Mouse (Mus musculus): Measurements from ENCODE around the gene Hps3. TPM values are rescaled to one million over a fixed set of nuclear protein-coding genes. Genes with fewer than 3 reads are reported as not detected.

The Hps3 gene
- total RNA-seq, 2 experiments from 2014 or later: 88.3 to 112 TPM

DNA sequence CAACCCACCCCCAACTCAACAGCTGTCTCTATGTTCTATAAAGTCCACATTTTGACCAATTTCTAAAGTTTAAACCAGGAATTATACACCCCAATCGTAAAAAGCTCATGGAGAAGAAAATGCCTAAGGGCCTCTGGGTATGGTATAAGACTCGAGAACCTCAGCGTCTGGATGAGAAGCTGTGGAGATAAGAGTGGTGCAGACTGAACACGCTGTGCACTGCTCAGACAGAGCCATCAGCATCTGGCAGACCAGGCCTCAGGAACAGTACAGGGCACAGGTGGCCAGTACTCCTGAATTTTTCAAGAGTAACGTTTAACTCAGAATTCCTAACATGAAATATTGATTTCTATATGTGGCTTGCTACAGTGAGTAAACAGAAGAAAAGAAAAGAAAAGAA is 27.4 kb downstream of the Hps3 start:
- no peak for ATAC-seq (ENCODE audit: poor library complexity, severe bottlenecking)

DNA sequence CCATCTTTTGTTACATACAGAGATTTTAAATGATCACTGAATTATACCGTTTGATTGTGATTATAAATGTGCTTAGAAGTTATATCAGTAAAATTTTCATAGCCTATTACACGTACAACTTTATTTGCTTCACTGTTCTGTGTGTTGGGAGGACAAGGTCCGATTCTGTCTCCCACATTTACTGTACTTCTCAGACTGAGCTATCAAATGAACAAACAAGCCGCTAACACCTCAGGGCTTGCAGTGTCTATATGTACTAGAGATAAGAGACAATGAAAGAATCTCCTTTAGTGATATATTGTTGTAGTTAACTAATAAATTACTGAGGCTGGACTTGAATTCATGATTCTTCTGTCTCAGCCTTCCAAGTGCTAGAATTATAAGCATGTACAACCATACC is 27.8 kb downstream of the Hps3 start:
- ATAC-seq (ENCODE audit: poor library complexity, severe bottlenecking): no peak

DNA sequence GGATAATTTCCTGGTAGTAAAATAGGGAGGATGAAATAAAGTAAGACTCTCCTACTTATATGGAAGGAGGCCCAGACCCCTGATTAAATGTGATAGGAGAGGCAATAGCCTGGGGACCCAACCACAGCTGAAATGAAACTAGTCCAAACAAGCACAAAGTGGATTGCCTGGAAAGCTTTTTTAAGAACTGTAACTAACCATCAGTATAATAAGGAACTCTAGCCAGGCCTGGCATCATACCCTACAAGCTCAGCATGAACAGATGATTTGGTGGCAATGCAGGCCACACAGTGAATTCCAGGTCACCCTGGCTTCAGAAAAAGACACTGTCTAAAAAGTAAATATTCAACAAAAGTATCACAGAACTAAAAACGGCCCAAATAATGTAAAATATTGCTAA is 29.5 kb downstream of the Hps3 start:
- ATAC-seq (ENCODE audit: poor library complexity, severe bottlenecking): no peak

DNA sequence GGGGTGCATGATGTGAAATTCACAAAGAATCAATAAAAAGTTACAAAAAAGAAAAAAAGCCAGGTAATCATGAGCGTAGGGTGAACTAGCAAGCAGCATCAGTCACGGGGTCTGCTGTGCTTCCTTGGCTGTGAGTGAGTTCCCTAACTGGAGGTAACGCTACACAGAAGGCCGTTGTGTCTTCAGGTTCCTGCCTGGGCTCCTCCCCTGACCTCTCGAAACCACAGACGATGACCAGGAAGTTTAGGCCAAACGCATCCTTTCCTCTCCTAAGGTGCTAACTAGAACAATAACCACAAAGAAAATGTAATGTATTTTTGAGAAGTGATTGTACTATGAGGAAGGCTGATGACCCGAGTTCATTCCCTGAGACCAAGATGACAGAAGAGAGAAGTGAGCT is 30.7 kb downstream of the Hps3 start:
- ATAC-seq (ENCODE audit: poor library complexity, severe bottlenecking): peak; percentile 97

DNA sequence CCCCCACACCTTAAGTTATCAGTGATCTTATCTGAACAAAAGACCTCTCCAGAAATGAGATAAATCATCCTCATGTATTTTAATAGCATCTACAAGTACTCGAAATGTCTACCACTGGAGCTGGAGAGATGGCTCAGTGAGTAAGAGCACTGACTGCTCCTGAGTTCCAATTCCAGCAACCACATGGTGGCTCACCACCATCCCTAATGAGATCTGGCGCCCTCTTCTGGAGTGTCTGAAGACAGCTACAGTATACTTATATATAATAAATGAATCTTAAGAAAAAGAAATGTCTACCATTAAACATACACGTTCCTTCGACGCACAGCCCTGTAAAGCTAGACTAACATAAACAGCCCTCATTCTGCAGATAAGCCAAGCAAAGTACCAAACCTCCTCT is 32.3 kb downstream of the Hps3 start:
- ATAC-seq (ENCODE audit: poor library complexity, severe bottlenecking): no peak

DNA sequence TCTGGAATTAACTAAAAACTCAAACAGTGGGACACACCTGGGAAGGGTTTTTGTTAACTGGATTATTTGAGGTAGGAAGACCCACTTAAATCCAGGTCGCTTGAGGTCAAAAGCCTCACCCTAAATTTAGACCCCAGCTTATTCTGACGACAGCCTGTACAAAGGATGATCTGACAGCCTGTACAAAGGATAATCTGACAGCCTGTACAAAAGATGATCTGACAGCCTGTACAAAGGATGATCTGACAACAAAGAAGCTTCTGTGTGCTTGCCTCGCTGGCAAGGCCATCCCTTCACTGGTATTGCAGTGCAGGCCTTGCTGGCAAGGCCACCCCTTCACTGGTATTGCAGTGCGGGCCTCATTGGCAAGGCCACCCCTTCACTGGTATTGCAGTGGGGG is 34.3 kb downstream of the Hps3 start:
- no peak for ATAC-seq (ENCODE audit: poor library complexity, severe bottlenecking)

DNA sequence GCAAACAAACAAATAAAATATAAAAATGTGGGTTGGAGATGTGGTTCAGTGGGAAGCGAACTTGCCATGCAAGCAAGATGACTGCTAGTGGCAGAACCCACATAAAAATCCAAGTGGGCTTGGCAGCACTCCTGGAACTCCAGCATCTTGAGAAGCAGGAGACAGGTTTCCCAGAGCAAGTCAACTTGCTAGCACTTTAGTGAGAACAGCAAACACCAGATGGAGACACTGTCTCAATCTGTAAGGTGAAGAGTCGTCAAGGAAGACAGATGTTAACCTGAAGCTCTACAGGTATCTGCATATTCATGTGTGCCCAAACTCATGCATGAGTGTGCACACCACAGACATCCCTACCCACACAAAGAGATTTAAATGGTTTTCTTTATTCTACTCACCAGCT is 35.6 kb downstream of the Hps3 start:
- ATAC-seq (ENCODE audit: poor library complexity, severe bottlenecking): no peak

DNA sequence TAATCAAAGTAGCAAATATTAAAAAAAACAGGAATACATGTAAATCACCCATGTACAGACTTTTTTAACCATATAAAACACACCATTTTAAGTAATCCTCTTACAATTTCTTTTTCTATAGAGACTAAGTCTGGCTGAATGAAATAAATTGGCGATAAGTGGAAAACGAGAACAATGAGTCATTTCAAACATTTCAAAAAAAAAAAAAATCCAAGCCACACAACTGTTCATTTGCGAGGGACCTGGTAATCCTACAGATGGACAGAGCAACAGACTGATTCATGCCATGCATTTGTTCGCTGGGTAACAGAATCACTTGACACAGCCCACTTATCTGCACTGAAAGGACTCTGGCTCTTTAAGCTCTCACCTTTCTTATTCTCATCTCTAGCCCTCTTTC is 42.7 kb downstream of the Hps3 start:
- no peak for ATAC-seq (ENCODE audit: poor library complexity, severe bottlenecking)

DNA sequence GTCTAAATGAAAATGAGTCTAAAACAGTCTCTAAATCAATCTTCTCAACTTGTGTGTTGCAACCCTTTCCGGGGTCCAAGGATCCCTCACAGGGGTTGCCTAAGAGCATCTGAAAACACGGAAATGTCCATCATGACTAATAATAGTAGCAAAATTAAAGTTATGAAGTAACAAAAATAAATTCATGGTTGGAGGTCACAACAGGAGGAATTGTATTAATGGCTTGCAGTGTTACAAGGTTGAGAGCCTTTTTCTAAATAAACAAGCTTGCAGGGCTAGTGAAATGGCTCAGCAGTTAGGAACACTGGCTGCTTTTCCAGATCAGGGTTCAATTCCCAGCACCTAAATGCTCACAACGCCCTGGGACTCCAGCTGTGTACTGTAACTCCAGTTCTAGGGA is 45.1 kb downstream of the Hps3 start:
- ATAC-seq (ENCODE audit: poor library complexity, severe bottlenecking): no peak

DNA sequence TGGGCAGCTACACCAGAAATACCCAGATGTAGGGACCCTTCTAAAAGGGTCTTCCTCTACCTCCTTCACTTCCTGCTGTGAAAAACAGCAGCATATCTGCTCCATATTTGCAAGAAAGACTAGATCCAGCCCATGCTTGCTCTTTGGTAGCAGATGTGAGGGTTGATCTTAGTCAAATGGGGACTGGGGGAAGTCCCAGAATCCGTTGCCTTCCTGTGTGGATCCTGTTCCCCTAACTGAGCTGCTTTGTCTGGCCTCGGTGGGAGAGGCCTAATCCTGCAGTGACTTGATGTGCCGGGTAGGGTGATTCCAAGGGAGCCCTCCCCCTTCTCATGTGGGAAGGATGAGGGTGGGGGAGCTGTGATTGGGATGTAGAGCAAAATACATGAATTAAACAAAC is 49.0 kb downstream of the Hps3 start:
- ATAC-seq (ENCODE audit: poor library complexity, severe bottlenecking): no peak

DNA sequence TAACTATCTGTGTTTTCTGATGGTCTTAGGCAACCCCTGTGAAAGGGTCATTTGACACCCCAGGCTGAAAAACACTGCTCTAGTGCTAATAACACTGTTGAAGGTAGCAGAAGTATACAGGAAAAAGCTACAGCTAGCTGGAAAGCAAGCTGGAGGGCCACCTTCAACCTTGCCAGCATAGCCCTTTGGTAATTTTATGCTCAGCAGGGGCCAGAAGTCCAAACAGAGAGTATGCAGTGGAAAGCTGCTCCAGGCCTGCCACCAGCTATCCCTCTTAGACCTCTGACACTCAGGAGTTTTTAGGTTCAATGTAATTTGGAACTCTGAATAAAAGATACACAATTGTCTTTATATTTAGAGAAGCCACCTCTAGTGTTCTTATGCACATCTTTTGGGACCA is 52.3 kb downstream of the Hps3 start:
- ATAC-seq (ENCODE audit: poor library complexity, severe bottlenecking): no peak

DNA sequence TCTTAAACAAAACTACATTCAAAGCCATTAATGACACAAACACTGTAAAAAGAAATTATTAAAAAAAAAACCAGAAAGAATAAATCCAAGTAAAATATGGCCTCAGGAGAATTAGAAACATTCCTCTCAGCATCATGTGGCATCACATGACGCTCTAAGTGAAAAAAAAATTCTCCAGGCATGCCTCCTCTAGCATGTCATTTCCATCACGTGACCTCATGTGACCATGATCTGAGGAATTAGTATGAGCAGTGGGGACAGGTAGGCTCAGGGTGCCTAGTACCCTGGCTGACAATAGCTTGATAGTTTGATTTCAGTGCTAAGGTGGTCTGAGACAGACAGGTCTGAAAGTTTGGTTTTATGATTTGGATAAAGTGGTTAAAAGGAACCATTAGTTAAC is 54.0 kb downstream of the Hps3 start:
- ATAC-seq (ENCODE audit: poor library complexity, severe bottlenecking): no peak

DNA sequence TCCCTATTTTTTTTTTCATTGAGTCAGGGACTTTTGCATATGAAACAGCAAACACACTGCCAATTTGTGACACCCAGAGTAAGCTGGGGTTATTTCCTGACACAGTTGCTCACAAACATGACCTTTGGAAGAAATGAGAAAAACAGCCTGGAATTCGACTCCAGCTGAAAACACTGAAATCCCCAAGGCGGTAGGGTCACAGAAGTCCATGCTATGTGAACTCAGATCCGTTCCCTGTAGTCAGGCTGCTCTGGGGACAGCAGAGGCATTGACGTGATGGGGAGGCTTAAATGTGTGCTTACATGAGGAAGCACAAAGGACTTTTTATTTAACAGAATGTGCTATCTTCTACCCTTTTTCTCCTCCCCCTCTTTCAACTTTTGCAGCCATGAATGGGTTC is 56.6 kb downstream of the Hps3 start:
- ATAC-seq (ENCODE audit: poor library complexity, severe bottlenecking): no peak

DNA sequence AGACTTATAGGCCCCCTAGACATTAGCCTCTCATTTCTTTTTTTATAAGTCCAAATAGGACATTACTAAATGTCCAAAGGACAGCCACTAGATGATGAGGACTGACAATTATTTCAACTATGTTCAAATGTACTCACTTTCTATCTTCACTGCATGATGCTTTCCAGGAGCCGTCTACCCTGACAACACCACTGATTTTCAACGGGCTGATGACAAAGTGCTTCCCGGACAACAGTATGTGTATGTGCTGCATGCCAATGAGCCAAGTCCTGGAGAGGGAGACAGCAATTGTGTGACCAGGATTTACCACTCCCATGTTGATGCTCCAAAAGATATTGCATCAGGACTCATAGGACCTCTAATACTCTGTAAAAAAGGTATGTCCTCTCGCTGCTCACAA is 69.0 kb downstream of the Hps3 start:
- no peak for ATAC-seq (ENCODE audit: poor library complexity, severe bottlenecking)

DNA sequence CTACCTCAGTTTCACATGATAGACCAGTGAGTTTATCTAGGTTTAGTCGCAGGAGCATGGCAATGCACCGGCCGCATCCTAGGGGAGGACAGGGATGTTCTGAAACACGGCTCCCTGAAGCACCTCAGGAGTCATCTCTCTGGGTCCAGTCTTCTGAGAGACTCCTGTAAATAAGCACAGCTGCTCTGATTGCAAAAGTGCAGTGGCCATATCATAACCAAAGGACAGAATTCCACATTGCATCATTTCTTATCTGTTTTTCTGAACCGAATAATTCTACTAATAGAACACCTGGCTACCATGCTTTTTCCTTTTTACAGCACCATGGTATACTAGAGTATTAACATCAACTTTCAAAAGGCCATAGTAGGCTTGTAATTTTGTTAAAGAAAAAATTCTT is 69.9 kb downstream of the Hps3 start:
- ATAC-seq (ENCODE audit: poor library complexity, severe bottlenecking): no peak

DNA sequence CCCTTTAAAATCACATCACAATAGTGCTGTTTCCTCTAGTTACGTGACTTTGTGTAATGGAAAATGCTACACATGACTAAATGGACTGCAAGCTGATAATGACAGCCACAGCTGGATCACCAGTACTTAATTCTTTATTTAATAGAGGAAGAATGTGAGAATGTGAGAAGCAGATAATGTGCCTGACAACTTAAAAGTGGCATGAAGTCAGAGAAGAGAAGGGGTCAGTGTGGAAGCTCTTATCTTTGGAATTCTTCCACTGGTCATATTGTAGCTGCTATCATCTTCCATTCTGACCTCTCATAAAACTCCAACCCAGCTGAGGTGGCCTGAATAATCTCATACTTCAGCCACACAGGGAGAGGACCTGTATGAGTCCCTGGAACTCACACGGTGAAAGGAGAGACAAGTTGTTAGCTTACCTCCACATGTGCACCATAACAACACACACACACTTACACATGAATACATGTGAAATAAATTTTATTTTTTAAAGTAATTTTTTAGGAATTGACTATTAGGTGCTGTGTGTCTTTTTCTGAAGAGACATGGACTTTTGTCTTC is 70.4 kb downstream of the Hps3 start:
- ATAC-seq (ENCODE audit: poor library complexity, severe bottlenecking): no peak

DNA sequence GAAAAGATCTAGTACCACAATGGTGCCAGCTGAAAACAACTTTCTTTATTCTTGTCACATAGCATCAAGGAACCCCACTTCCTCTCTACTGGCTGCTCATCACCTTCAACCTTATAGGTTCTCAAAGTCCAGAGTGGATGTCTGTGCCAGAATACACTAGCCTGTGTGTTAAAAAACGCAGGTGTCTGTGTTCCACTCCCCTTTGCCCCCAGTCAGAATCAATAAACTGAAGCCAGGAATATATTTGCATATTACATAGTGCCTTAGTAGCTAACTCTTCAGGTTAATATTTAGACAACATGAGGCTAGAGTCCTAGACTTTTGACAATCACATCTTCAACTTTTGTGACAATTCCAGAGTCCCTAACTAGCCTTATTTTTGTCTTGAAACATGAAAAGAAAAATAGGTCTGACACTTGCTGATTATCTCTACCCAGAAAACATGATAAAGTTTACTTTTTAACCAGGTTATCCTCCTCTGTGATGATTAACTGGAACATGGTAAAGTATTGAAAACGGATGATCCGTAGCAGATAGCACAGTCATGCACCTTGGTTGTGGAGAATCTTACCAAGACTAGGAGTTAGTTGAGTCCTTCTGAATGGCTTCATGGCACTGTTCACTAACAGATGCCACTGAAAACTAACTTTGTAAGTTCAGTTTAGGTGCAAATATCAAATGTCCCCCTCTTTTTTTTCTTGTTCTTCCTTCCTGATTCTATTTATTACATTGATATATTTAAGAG is 72.2 kb downstream of the Hps3 start:
- no peak for ATAC-seq (ENCODE audit: poor library complexity, severe bottlenecking)

DNA sequence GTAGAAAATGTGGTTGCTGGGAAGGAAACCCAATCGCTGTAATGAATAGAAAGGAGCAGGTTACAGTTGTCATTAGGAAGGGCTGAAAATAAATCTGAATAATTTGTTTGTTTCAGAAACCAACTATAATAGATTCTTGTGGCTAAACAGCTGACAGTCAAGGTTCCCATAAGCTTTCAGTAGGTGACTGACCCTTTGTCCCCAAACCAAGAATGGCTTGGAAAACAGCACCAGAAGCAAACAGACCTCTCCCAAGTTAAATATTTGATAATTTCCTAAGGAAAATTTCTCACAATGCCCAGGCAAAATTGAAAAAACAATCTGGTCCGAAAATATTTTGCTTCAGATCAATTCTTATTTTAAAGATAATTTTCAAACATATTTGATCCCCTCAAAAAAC is 73.8 kb downstream of the Hps3 start:
- no peak for ATAC-seq (ENCODE audit: poor library complexity, severe bottlenecking)

DNA sequence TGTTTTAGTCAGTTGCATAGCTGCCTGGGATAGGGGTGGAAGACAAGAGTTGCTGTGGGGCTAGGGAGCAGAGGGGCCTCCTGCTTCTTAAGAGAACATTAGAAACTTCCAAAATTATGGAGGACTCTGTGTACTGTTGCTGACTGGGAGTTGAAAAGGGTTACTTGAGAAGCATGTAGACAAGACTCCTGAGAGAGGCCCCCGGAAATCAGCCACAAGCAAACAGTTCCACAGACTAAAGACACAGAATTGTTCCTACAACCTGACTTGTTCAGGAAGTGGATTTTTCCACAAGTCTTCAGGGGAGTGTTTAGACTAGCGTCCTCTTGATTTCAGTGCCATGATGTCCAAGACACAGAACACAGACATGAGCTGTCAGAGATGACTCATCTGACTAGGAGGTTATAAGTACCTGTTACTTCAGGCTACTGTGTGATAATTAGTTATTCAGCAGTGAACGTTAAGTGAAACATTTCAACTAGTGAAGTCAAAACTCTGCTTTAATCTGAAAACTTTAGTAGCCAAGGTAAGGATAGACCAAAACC is 74.5 kb downstream of the Hps3 start:
- no peak for ATAC-seq (ENCODE audit: poor library complexity, severe bottlenecking)

DNA sequence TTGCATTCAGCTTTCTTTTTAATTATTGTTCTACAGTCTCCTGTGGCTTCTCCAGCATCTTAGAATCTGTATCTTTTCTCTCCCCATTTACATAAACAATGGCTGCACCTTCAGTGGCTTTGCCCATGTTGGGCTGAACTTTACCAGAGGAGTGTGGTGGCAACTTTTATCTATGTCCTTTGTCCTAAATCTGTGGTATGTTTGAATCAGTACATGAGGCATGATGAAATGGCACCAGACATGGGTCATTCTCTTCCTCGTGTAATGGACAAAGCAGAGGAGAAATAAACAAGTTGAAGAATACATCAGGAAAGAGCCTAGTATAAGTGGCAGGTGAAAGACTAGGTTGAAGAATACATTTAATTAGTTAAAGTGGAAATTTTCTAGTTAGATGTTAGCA is 76.1 kb downstream of the Hps3 start:
- ATAC-seq (ENCODE audit: poor library complexity, severe bottlenecking): no peak

DNA sequence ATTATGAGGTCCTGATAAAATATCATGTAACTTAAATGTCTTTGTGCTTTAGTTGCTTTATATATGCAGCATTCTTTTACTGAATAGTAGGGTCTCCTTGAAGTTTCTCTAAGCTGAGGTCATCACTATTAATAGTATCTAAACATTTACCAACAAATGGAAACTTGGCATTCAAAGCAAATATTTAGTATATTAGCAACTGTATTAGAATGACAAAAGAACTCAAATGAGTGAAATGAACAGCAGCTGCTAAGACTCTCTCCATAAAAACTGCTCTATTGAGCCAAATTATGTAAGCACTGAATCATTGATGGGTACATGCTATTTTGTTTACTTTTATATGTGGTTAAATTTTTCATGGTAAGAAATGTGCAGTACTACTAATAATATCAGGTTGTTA is 77.1 kb downstream of the Hps3 start:
- ATAC-seq (ENCODE audit: poor library complexity, severe bottlenecking): no peak

DNA sequence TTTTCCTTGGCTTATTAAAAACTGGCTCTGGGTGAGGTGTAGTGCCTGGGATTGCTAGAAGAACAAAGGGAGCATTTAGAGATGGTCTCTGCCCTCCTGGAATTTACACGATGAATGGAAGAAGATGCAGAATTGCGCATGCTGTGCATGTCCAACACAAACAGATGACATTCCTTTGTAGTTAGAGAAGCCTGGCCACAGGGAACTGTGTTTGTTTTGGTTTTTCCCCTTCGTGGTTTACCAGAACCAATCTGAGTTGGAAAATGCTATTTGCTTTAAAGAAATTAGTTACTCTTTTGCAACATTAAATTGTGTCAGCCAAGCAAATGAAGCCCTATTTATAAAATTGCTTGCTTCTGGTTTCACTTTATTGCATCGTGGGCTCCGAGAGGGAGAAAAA is 78.2 kb downstream of the Hps3 start, which contains the start of gene Cp:
TSS of gene Cp (plus strand) at position 170 of the 400 bp plus-strand sequence.
- ATAC-seq (ENCODE audit: poor library complexity, severe bottlenecking): no peak

DNA sequence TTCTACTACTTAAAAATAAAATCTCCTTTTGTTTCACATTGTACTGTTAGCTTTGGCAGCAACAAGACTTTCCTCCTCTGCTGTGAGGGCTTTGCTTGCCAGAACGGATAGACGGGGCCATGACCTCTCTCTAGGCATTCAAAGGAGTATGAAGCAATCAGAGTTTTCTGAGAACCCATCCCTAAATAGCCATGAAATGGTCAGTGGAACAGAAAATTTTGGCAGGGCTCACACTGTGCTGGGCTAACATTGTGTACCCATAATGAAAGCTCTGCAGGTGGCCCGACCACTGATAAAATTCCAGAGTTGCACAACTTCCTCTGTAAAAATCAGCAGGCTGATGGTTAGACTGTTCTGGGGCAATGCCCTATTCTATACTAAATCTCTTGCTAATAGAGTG is 81.2 kb downstream of the Hps3 start:
- peak; percentile 67 for ATAC-seq (ENCODE audit: poor library complexity, severe bottlenecking)

All from megakaryocyte, adult 5-6 weeks (primary cell).